Mouse (Mus musculus): ENCODE measurements around the gene Zwilch. TPM values are rescaled to one million over a fixed set of nuclear protein-coding genes. Genes with fewer than 3 reads are reported as not detected.
"Not testable (repeated sequence)": the region's sequence is repeated elsewhere in the genome, so short reads cannot be mapped to it uniquely, and the experiment has no call there.

The Zwilch gene
- polyA plus RNA-seq, 1 experiment from 2014 or later = 13.1 TPM

DNA sequence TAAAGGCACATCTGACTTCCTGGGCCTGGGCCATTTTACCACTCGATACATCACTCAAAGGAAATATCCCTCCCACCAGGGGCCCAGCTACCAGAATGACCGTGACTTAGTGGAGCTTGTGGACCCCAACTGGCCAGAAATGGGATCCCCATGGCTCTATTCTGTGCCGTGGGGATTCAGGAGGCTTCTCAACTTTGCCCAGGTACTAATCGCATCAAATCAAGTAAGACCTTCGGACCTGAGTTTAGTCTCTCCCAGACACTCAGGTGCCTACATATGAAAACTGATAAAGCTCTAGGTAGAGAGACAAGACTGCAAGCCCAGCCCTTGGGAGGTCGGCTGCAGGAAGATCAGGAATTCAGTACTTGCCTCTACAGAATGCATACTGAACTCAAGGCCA, 41.3 kb downstream of the Zwilch start:
- Histone ChIP-seq H3K4me3 (replicated peaks) (no peak overlapping the region), H3K4me1 (replicated peaks) (no peaks in the 10 kb centered on the region), H3K27me3 (no peaks in the 10 kb centered on the region), H3K27ac (replicated peaks) (no peak overlapping the region), H3K9ac (no peak overlapping the region), H3K9me3 (replicated peaks) (no peaks in the 10 kb centered on the region), H3K36me3 (replicated peaks) (peaks cover 12% of the 10 kb centered on the region), H3K4me2 (no peak overlapping the region)
- no peak for ATAC-seq (ENCODE audit: insufficient read depth)
- WGBS (ENCODE audit: insufficient replicate concordance) = 78% methylated on average over 6 of the region's 6 CpGs

DNA sequence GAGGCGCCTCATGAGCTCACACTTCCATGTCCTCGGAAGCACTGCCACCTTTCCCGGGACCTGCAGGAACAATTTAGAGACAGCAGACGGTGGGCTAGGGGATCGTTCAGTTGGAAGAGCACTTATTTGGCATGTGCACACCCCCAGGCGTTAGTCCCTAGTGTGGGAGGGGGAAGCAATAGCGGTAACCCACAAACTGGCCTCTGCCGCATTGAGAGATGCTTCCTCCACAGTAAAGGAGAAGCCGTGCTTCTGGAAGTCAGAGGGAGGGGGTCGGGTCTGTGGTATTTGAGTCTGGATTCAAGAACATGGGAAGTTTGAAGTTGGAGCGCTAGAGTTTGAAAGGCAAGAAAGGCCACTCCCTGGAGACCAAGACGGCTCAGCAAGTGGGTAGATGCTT, 46.8 kb downstream of the Zwilch start:
- peaks cover 1% of the 10 kb centered on the region; the same call in 1 of the 2 replicates for H3K4me1 ChIP-seq (replicated peaks)
- H3K36me3 ChIP-seq (replicated peaks) = no peaks in the 10 kb centered on the region
- H3K9ac ChIP-seq = no peak overlapping the region
- ATAC-seq (ENCODE audit: insufficient read depth) = no peak
- H3K9me3 ChIP-seq (replicated peaks) = no peaks in the 10 kb centered on the region
- H3K4me2 ChIP-seq = no peak overlapping the region
- H3K4me3 ChIP-seq (replicated peaks) = no peak overlapping the region
- H3K27me3 ChIP-seq = no peaks in the 10 kb centered on the region
- no peak overlapping the region for H3K27ac ChIP-seq (replicated peaks)
- 34% methylated on average over 12 of the region's 12 CpGs for WGBS (ENCODE audit: insufficient replicate concordance)

DNA sequence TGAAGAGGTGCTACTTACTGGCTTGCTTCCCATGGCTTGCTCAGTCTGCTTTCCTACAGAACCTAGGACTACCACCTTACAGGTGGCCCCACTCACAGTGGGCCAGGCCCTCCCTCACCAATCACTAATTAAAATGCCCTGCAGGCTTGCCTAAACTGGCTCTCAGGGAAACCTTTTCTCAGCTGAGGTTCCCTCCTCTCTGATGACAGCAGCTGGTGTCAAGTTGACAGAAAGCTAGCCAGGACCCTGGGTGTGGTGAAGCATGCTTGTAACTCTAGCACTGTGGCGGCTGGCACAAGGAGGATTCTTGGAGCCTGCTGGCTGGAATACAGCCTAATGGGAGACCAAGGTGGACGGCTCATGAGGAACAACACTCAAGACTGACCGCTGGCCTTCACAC, 47.6 kb downstream of the Zwilch start:
- Histone ChIP-seq H3K4me3 (replicated peaks) (no peak overlapping the region), H3K27ac (replicated peaks) (no peak overlapping the region), H3K27me3 (no peaks in the 10 kb centered on the region), H3K36me3 (replicated peaks) (no peaks in the 10 kb centered on the region), H3K4me1 (replicated peaks) (peaks cover 9% of the 10 kb centered on the region; the same call in 1 of the 2 replicates), H3K9me3 (replicated peaks) (no peaks in the 10 kb centered on the region), H3K4me2 (no peak overlapping the region), H3K9ac (no peak overlapping the region)
- 68% methylated on average over 3 of the region's 3 CpGs for WGBS (ENCODE audit: insufficient replicate concordance)
- no peak for ATAC-seq (ENCODE audit: insufficient read depth)

DNA sequence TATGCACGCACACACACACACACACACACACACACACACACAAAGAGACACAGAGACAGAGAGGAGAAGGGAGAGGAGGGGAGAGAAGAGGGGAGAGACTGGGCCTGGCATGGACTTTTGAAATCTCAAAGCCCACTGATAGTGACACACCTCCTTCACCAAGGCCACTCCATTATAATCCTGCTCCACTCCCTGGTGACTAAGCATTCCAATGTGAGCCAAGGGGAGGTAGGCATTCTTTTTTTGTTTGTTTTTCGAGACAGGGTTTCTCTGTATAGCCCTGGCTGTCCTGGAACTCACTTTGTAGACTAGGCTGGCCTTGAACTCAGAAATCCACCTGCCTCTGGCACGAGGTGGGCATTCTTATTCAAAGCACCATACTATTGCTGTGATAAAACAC, 48.1 kb downstream of the Zwilch start:
- not testable (repeated sequence) for ATAC-seq (ENCODE audit: insufficient read depth); H3K4me3 ChIP-seq (replicated peaks); H3K27me3 ChIP-seq; H3K9ac ChIP-seq; H3K4me2 ChIP-seq; H3K36me3 ChIP-seq (replicated peaks); H3K27ac ChIP-seq (replicated peaks); H3K9me3 ChIP-seq (replicated peaks); H3K4me1 ChIP-seq (replicated peaks)
- WGBS (ENCODE audit: insufficient replicate concordance) = 47% methylated on average over 3 of the region's 3 CpGs

DNA sequence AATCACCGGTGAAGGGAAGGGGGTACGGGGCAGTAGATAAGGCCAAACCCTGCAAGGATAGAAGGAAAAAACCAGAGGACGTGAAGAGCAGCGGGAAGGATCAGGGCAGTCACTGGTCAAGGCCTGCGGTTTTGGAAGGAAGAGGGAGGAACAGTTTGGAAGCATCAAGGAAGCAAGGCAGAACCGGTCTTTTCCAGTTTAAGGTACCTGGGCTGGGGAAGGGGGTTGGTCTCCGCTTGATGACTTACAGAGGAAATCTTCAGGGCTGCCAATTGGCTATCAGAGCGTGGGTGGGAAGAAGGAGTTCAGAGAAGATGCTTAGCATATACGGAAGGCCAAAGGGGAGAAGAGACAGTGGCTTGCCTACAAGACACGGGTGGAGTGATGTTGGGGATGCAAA, 50.3 kb downstream of the Zwilch start:
- Histone ChIP-seq H3K4me2 (no peak overlapping the region), H3K9me3 (replicated peaks) (no peaks in the 10 kb centered on the region), H3K4me1 (replicated peaks) (peaks cover 9% of the 10 kb centered on the region; the same call in 1 of the 2 replicates), H3K27me3 (no peaks in the 10 kb centered on the region), H3K4me3 (replicated peaks) (no peak overlapping the region), H3K36me3 (replicated peaks) (no peaks in the 10 kb centered on the region), H3K27ac (replicated peaks) (no peak overlapping the region), H3K9ac (no peak overlapping the region)
- 75% methylated on average over 10 of the region's 10 CpGs for WGBS (ENCODE audit: insufficient replicate concordance)
- ATAC-seq (ENCODE audit: insufficient read depth) = no peak

DNA sequence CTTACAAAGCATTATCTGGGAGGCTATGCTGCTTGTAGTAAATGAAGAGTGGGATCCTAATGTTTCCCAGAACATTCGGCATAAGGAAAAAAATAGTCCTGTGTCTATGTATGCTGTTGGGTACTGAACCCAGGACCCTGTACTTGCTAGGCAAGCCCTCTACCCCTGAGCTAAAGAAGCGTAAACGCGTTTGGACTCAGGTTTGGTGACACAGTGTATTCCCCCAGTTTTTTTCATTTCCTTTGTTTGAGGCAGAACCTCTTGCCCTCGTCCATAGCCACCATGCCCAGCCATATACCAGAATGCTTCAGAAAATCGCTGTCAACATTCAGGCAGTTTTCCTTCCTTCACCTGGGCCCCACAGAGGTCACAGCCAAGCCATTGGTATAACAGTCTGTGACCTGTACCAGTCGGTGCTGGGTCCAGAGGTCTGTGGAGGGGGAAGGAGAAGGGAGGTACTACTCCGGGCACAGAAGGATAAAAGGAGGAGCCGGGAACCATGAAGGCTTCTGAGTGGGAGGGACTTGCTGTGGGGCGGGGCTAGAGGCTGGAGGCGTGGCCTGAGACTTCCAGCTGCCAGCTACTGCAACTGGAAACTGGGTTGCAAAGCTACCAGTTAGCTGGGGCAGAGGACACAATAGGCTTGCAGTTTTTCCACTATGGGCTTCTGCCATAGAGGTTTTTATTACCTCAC, 52.2 kb downstream of the Zwilch start:
- Histone ChIP-seq H3K36me3 (replicated peaks) (no peaks in the 10 kb centered on the region), H3K27ac (replicated peaks) (no peak overlapping the region), H3K9me3 (replicated peaks) (no peaks in the 10 kb centered on the region), H3K9ac (no peak overlapping the region), H3K4me3 (replicated peaks) (peak overlapping the region; percentile 29; the same call in 1 of the 2 replicates), H3K4me2 (peak overlapping the region; percentile 56), H3K4me1 (replicated peaks) (peaks cover 9% of the 10 kb centered on the region; the same call in 1 of the 2 replicates), H3K27me3 (no peaks in the 10 kb centered on the region)
- WGBS (ENCODE audit: insufficient replicate concordance) = 32% methylated on average over 11 of the region's 11 CpGs
- ATAC-seq (ENCODE audit: insufficient read depth) = peak; percentile 51

DNA sequence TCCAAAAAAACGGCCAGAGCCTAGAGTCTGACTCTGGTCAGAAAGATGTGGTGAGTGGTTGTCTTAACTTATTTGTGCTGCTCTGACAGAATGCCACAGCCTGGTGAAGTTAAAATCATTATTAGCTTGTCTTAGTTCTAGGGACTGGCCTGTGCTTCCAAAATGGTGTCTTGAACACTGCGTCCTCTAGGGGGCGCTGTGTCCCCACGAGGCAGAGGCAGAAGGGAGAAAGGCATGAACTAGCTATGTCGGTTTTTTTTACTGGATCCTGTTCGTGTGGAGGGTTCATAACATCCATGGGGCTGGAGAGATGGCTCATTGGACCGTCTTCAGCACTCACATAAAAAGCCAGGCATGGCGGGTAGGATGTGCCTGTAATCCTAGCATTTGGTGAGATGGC, 53.0 kb downstream of the Zwilch start:
- Histone ChIP-seq H3K4me2 (no peak overlapping the region), H3K9me3 (replicated peaks) (no peaks in the 10 kb centered on the region), H3K27me3 (no peaks in the 10 kb centered on the region), H3K4me1 (replicated peaks) (peaks cover 9% of the 10 kb centered on the region; the same call in 1 of the 2 replicates), H3K9ac (no peak overlapping the region), H3K4me3 (replicated peaks) (no peak overlapping the region), H3K36me3 (replicated peaks) (no peaks in the 10 kb centered on the region), H3K27ac (replicated peaks) (no peak overlapping the region)
- WGBS (ENCODE audit: insufficient replicate concordance) = 20% methylated on average over 8 of the region's 8 CpGs
- ATAC-seq (ENCODE audit: insufficient read depth) = no peak

DNA sequence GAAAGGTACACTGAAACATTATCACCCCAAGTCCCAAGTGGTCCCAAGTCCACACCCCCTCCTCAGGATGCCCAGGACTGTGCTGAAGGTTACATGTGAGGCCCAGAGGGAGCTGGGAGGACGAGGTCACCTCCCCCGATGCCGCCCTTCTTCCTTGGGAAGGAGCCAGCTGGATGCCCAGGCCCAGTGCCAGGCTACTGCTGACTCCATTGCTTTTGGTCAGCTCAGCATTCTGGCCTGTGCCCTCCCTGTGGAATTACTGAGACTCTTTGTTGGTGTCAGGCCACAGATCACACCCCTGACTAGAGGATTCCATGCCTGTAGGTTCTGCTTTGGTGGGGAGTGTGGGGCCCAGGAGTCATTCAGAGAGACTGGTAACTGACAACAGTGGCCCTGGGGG, 56.0 kb downstream of the Zwilch start, which contains the start of gene Lctl:
TSS of gene Lctl (plus strand) at position 272 of the 400 bp plus-strand sequence.
- Histone ChIP-seq H3K4me1 (replicated peaks) (peaks cover 9% of the 10 kb centered on the region; the same call in 1 of the 2 replicates), H3K27ac (replicated peaks) (no peak within 1 kb of the TSS), H3K9ac (no peak within 1 kb of the TSS), H3K4me3 (replicated peaks) (no peak within 1 kb of the TSS), H3K9me3 (replicated peaks) (no peaks in the 10 kb centered on the region), H3K36me3 (replicated peaks) (no peaks in the 10 kb centered on the region), H3K4me2 (no peak within 1 kb of the TSS), H3K27me3 (no peaks in the 10 kb centered on the region)
- WGBS (ENCODE audit: insufficient replicate concordance) = 69% methylated on average over 3 of the region's 3 CpGs
- no peak for ATAC-seq (ENCODE audit: insufficient read depth)

DNA sequence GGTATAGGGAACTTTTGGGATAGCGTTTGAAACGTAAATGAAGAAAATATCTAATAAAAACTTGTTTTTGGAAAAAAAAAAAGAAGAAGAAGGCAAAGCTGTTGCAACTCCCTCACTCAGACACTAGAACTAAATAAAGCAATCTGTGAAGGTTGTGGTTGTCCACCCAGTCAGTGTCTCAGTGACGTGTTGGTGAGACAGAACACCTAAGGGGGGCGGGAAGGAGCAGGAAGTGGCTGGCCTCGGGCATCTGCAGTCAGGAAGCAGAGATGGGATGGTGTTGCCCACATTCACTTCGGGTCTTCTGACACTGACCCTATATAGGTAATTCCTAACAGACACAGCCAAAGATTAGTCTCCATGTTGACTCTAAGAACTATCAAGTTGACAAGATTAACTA, 57.1 kb downstream of the Zwilch start:
- no peak overlapping the region for H3K27ac ChIP-seq (replicated peaks)
- WGBS (ENCODE audit: insufficient replicate concordance) = 36% methylated on average over 6 of the region's 6 CpGs
- no peak for ATAC-seq (ENCODE audit: insufficient read depth)
- no peaks in the 10 kb centered on the region for H3K36me3 ChIP-seq (replicated peaks)
- no peak overlapping the region for H3K9ac ChIP-seq
- H3K4me1 ChIP-seq (replicated peaks) = peaks cover 4% of the 10 kb centered on the region; the same call in 1 of the 2 replicates
- H3K4me3 ChIP-seq (replicated peaks) = no peak overlapping the region
- H3K27me3 ChIP-seq = no peaks in the 10 kb centered on the region
- no peak overlapping the region for H3K4me2 ChIP-seq
- H3K9me3 ChIP-seq (replicated peaks) = no peaks in the 10 kb centered on the region

DNA sequence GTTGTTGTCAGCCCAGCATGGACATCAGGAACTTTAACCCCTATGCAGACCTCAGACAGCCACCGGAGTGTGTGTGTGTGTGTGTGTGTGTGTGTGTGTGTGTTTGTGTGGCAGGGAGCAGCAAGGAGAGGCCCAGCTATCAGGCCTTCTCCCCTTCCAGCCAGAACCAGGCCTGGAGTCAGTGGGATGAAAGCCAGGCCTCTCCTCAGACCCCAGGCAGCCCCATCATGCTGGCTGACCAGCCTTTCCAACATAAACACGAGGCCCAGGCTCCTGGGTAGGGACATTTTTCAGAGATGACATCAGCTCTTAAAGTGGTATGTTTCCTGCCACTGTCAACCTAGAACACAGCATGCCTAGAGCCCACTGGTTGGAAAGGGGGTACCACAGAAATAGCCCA, 58.3 kb downstream of the Zwilch start:
- WGBS (ENCODE audit: insufficient replicate concordance) = 36% methylated on average over 2 of the region's 2 CpGs
- H3K9ac ChIP-seq = no peak overlapping the region
- no peak overlapping the region for H3K27ac ChIP-seq (replicated peaks)
- H3K4me1 ChIP-seq (replicated peaks) = no peaks in the 10 kb centered on the region; the same call in 1 of the 2 replicates
- ATAC-seq (ENCODE audit: insufficient read depth) = no peak
- H3K27me3 ChIP-seq = no peaks in the 10 kb centered on the region
- H3K4me2 ChIP-seq = no peak overlapping the region
- H3K9me3 ChIP-seq (replicated peaks) = no peaks in the 10 kb centered on the region
- H3K36me3 ChIP-seq (replicated peaks) = no peaks in the 10 kb centered on the region
- H3K4me3 ChIP-seq (replicated peaks) = no peak overlapping the region

DNA sequence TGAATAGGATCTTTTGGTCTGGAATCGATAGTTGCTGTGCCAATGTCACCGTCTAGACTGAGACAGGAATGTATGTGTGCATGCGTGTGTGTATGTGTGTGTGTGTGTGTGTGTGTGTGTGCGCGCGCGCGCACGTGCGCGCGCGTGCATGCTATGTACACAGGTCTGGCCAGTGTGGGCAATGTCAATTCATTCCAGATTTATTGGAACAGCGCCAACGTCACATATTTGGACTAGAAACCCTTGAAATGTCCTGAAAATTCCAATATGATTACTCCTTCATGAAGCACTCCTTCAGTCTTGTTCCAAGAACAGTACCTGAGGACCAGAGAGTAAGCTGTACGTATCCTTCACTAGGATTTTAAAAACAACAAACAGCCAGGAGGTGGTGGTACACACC, 62.4 kb downstream of the Zwilch start:
- H3K4me2 ChIP-seq = no peak overlapping the region
- no peaks in the 10 kb centered on the region for H3K36me3 ChIP-seq (replicated peaks)
- no peak for ATAC-seq (ENCODE audit: insufficient read depth)
- no peaks in the 10 kb centered on the region; the same call in 1 of the 2 replicates for H3K4me1 ChIP-seq (replicated peaks)
- H3K27ac ChIP-seq (replicated peaks) = no peak overlapping the region
- H3K27me3 ChIP-seq = no peaks in the 10 kb centered on the region
- H3K9ac ChIP-seq = no peak overlapping the region
- no peaks in the 10 kb centered on the region for H3K9me3 ChIP-seq (replicated peaks)
- 88% methylated on average over 16 of the region's 16 CpGs for WGBS (ENCODE audit: insufficient replicate concordance)
- no peak overlapping the region for H3K4me3 ChIP-seq (replicated peaks)

DNA sequence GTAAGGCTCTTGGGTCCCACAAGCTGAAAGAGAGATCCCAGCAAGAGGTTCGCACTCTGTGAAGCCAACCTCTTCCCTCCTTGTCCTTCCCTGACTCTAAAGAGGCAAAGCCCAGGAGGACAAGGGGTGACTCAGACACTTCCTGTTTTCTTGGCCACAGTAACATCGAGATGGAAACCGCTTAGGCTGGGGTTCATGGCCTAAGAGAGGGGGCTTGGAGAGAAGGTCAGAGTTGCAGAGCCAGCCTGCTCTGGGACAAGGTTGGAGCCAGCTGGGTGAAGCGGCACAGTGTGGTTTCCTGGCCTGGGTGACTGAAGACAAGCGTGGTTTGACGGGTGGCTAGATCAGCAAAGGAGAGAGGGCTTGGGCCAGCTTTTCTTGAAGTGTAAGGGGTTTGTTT, 67.6 kb downstream of the Zwilch start:
- Histone ChIP-seq H3K4me1 (replicated peaks) (no peaks in the 10 kb centered on the region), H3K27ac (replicated peaks) (no peak overlapping the region), H3K9ac (no peak overlapping the region), H3K4me2 (no peak overlapping the region), H3K4me3 (replicated peaks) (no peak overlapping the region), H3K27me3 (no peaks in the 10 kb centered on the region), H3K9me3 (replicated peaks) (no peaks in the 10 kb centered on the region), H3K36me3 (replicated peaks) (no peaks in the 10 kb centered on the region)
- WGBS (ENCODE audit: insufficient replicate concordance) = 22% methylated on average over 6 of the region's 6 CpGs
- ATAC-seq (ENCODE audit: insufficient read depth) = no peak
